Mouse (Mus musculus) limb, embryonic 14.5 days (tissue): ENCODE measurements at regions not wholly inside any gene's neighbourhood (a gene's known extent, or its start where the extent isn't known, plus 50 kb on each side); places are given as distances from the start of the nearest gene placed in this dataset.
A peak's percentile ranks its signal among the peaks of the same experiment; 100 is the strongest.

Source experiments
- ATAC-seq: fragments of 200-750 bp; cut with Nextera tagmentation; 2 replicates; pipeline ENCODE4 v1.8.0; 2017; ENCODE audit warnings: low read depth, moderate number of reproducible peaks, moderate TSS enrichment; ENCODE audit not compliant: low FRiP score
- DNase-seq: peaks from one replicate; pipeline ENCODE4 v3.0.0-alpha.2; 2015; ENCODE audit warnings: low spot score
- H3K27ac ChIP-seq: fragments of 300-500 bp; sonication (generic); replicated peaks from 2 replicates; pipeline ENCODE4 v1.5.1; 2014; ENCODE audit warnings: low read depth, mild to moderate bottlenecking, low read length, moderate library complexity, mixed read lengths
- H3K27me3 ChIP-seq: fragments of 300-500 bp; sonication (generic); 2 replicates; pipeline ENCODE4 v1.6.1; 2014; ENCODE audit warnings: low read length, mixed read lengths; ENCODE audit not compliant: control insufficient read depth, insufficient read depth
- H3K36me3 ChIP-seq: fragments of 300-500 bp; sonication (generic); 2 replicates; pipeline ENCODE4 v1.6.1; 2014; ENCODE audit warnings: mild to moderate bottlenecking, low read length, moderate library complexity, mixed read lengths; ENCODE audit not compliant: control insufficient read depth, insufficient read depth
- H3K4me1 ChIP-seq: fragments of 300-500 bp; sonication (generic); 2 replicates; pipeline ENCODE4 v1.6.1; 2014; ENCODE audit warnings: antibody characterized with exemption, low read length, mixed read lengths; ENCODE audit not compliant: control insufficient read depth, insufficient read depth
- H3K4me2 ChIP-seq: fragments of 300-500 bp; sonication (generic); replicated peaks from 2 replicates; pipeline ENCODE4 v1.6.1; 2014; ENCODE audit warnings: low read depth, mild to moderate bottlenecking, low read length, moderate library complexity; ENCODE audit not compliant: severe bottlenecking
- H3K4me3 ChIP-seq: fragments of 300-500 bp; sonication (generic); replicated peaks from 2 replicates; pipeline ENCODE4 v1.5.1; 2014; ENCODE audit warnings: low read length
- H3K9ac ChIP-seq: fragments of 300-500 bp; sonication (generic); 2 replicates; pipeline ENCODE4 v1.6.1; 2014; ENCODE audit warnings: mild to moderate bottlenecking, low read depth, low read length, moderate library complexity; ENCODE audit not compliant: severe bottlenecking
- H3K9me3 ChIP-seq: fragments of 300-500 bp; sonication (generic); 2 replicates; pipeline ENCODE4 v1.6.1; 2016; ENCODE audit warnings: low read length; ENCODE audit not compliant: control insufficient read depth
- POLR2A ChIP-seq: fragments of 200-500 bp; IDR thresholded peaks from 2 replicates; pipeline ENCODE4 v1.8.0; 2012; ENCODE audit warnings: inconsistent platforms, mild to moderate bottlenecking, moderate library complexity, borderline replicate concordance; ENCODE audit not compliant: insufficient read depth, insufficient read length; ENCODE audit errors: extremely low read depth
- WGBS: fragments of 180-500 bp; shearing (Covaris S2); extraction: QIAGEN DNeasy Blood & Tissue Kit; methylation state at CpG from one replicate; pipeline ENCODE4 v1.1.7; 2014; 5-methylcytosine and 5-hydroxymethylcytosine counted together

DNA sequence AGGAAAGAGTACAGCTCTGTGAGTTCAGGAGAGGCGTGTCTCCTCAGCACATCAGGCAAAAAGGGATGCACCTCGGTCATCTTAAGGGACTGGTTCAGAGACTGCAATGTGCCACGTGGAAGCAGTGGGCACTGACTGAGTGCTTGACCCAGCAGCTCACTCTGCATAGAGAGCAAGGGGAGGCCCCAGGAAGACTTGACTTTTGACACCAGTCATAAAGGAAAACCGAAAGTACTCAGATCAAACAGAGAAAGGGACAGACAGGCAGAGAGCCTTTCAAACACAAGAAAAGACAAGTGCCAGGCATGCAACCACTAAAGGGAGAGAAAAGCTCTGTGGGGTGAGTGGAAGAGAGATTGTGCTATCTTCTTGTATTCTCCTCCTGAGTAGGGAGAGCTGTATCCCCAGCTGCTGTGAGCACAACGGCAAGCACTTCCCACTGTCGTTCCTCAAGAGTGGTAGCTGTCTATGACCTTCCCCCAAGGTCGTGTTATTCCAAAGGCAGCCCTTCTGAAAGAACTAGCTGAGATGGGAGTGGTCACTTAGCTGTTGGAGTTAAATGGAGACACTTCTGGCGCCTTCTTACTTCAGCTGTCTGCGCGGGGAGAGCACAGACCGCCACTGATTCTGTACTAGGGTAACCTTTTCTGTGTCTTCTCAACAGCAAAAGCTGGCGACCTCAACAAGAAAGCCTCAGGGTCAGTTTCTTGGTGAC is 119.4 kb upstream of the Cpeb2 start:
- Histone ChIP-seq H3K27ac (no peak overlapping the region), H3K4me2 (no peak overlapping the region), H3K9me3 (no peaks in the 10 kb centered on the region), H3K9ac (no peak overlapping the region), H3K4me1 (no peaks in the 10 kb centered on the region), H3K4me3 (no peak overlapping the region), H3K27me3 (no peaks in the 10 kb centered on the region), H3K36me3 (no peaks in the 10 kb centered on the region)
- DNase-seq (no peak), ATAC-seq (no peak)
- TF ChIP-seq POLR2A, result no peak
- WGBS, result 75% methylated on average over 12 of the region's 12 CpGs

DNA sequence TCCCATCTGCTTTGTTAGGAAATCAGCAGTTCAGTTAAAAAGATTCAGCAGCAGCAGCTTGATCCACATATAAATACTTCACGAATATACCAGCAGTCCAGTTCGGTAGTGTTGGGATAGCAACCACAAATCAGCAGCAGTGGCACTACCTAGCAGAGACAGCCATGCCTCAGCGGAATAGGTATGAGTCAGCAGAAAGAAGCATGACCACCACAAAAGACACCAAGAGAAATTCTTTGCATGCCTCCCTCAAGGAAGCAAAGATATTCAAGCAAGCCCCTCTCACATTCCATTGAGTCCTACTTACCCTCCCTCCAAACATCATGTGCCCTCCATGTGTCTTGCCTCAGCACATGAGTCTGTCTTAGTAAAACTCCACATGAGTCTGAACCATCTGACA is 117.5 kb upstream of the Cpeb2 start:
- 77% methylated on average over 3 of the region's 3 CpGs for WGBS

DNA sequence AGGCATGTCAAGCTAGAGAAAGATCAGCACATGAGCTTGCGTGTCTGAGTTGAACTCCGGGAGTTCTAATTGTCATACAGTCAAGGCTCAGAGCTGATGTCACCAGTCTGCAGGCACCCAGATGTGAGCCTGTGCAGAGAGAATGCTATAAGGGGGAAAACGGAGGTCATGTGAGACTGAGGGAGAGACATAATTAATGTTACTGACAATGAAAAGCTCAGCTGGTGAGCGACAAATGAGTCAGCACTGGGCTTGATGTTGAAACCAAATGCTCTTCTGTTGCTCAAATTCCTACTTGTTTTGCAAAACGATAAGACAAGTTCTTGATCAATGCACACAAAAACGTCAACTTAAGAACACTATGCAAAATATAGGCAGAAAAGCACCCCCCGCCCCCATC is 116.1 kb upstream of the Cpeb2 start:
- H3K36me3 ChIP-seq, result no peaks in the 10 kb centered on the region
- TF ChIP-seq POLR2A, result no peak
- H3K4me1 ChIP-seq, result no peaks in the 10 kb centered on the region
- no peak overlapping the region for H3K9ac ChIP-seq
- DNase-seq (peak; percentile 19), ATAC-seq (no peak)
- H3K27me3 ChIP-seq, result no peaks in the 10 kb centered on the region
- H3K4me3 ChIP-seq, result no peak overlapping the region
- no peaks in the 10 kb centered on the region for H3K9me3 ChIP-seq
- H3K4me2 ChIP-seq, result no peak overlapping the region
- 68% methylated on average over 7 of the region's 7 CpGs for WGBS
- no peak overlapping the region for H3K27ac ChIP-seq

More for the DNA sequence above, 117.5 kb upstream of the Cpeb2 start:
- no peaks in the 10 kb centered on the region for H3K36me3 ChIP-seq
- H3K4me3 ChIP-seq, result no peak overlapping the region
- no peak overlapping the region for H3K4me2 ChIP-seq
- H3K4me1 ChIP-seq, result no peaks in the 10 kb centered on the region
- no peak overlapping the region for H3K27ac ChIP-seq
- no peaks in the 10 kb centered on the region for H3K9me3 ChIP-seq
- no peak overlapping the region for H3K9ac ChIP-seq
- no peaks in the 10 kb centered on the region for H3K27me3 ChIP-seq
- TF ChIP-seq POLR2A, result no peak
- DNase-seq (no peak), ATAC-seq (no peak)

DNA sequence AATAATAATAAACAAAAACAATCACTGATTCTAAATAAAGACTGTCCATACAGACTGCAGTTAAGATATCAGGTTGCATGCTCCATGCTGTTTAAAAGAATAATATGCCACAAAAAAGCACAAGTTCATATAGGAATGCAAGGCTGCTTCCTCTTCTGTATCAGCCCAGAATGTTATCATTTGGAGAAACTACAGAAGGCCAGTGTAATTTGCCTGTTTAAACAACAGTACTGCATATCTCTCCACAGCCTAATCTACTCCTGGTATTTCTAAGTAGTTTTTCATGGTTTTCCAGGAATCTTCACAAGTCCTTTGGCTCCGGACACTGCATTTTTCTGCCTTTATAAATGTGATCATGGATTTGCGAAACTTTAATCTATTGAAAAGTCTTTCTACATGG is 111.9 kb upstream of the Cpeb2 start:
- DNase-seq, result no peak

DNA sequence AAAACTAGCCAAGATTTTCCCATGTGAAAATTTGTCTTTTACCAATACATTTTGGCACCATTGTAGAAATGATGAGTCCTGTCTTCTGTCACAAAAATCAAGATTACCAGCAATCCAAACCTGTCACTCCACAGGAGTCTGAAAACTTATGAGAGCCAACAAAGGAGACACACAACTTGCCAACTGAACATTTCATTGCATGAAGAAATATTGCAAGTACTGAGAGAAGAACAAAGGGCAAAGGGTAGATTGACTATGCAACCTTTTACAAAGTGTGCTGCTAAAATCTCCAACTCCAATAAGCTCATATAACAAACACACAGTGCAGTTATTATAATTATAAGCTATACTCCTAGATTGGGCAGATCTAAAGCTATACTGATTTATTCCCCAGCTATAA is 108.7 kb upstream of the Cpeb2 start:
- ATAC-seq (no peak), DNase-seq (no peak)
- no peaks in the 10 kb centered on the region for H3K9me3 ChIP-seq
- no peaks in the 10 kb centered on the region for H3K4me1 ChIP-seq
- no peak overlapping the region for H3K4me3 ChIP-seq
- no peaks in the 10 kb centered on the region for H3K27me3 ChIP-seq
- no peak overlapping the region for H3K4me2 ChIP-seq
- H3K36me3 ChIP-seq, result no peaks in the 10 kb centered on the region
- TF ChIP-seq POLR2A, result no peak
- H3K27ac ChIP-seq, result no peak overlapping the region
- H3K9ac ChIP-seq, result no peak overlapping the region

More for the DNA sequence above, 111.9 kb upstream of the Cpeb2 start:
- no peaks in the 10 kb centered on the region for H3K4me1 ChIP-seq
- H3K27me3 ChIP-seq, result no peaks in the 10 kb centered on the region
- H3K4me3 ChIP-seq, result no peak overlapping the region
- TF ChIP-seq POLR2A, result no peak
- no peak overlapping the region for H3K4me2 ChIP-seq
- H3K36me3 ChIP-seq, result no peaks in the 10 kb centered on the region
- 94% methylated on average over 2 of the region's 2 CpGs for WGBS
- no peaks in the 10 kb centered on the region for H3K9me3 ChIP-seq
- no peak for ATAC-seq
- H3K27ac ChIP-seq, result no peak overlapping the region
- H3K9ac ChIP-seq, result no peak overlapping the region
